Mouse (Mus musculus) testis, postnatal 14 days (tissue): ENCODE results near the gene Nectin4.

Experiments
- DNase-seq: peaks from one replicate; pipeline ENCODE4 v3.0.0; 2021; ENCODE audit warnings: low spot score

The Nectin4 gene

DNA sequence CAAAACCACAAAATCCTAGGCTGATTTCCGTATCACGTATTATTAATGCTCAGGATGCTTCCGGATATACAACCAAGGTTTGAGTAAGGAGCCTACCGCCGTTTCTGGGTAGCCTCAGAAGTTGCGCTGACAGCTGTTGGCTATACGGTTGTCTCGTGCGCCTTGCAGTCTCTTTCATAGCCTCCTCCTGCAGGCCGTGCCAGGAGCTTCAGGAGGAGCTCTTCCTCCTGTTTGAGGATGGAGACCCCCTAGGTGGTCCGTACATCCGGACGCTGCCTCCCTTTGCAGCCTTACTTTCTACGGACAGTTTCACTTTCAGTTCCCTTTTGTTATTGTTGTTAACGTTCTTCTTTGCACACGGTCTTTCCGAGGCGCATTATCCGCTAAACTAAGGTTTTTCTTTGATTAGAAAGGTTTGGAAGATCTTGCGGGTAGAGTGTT lies 42.1 kb downstream of the Nectin4 start:
- peak; percentile 49 for DNase-seq

DNA sequence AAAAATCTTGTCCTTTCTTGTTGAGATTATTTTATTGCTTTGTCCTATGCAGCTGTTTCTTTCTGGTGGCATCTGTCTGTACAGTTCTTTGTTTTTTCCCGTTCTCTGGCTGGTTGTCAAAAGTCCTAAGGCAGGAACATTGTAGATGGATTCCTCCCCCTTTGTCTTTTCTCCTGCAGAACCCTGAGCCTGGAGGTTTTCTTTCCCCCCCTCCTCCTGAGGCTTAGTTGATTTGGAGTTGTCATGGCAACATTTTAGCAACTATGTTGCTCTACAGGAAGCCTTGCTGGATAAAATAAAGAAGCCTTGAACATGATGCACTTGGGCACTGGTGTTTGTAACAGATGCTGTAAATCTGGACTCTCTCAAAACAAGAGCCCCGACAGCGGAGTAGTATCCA lies 42.5 kb downstream of the Nectin4 start:
- peak; percentile 81 for DNase-seq

DNA sequence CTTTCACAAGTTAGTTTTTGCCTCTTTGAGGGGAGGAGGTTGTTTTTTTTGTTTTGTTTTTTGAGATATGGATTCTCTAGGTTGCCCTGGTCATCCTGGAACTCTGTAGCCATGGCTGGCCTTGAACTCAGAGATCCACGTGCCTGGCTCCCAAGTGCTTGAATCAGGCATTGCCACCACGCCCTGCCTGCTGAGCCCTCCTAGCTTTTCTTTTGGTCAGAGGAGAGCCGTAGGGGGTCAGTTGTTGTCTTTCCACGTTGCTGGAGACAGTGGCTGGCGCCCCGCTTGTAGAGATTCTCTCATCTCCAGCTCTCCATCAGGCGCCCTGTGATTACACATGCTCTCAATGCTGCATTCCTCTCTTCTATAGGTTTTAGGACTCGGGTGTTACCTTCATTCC lies 43.7 kb downstream of the Nectin4 start:
- DNase-seq, result no peak

DNA sequence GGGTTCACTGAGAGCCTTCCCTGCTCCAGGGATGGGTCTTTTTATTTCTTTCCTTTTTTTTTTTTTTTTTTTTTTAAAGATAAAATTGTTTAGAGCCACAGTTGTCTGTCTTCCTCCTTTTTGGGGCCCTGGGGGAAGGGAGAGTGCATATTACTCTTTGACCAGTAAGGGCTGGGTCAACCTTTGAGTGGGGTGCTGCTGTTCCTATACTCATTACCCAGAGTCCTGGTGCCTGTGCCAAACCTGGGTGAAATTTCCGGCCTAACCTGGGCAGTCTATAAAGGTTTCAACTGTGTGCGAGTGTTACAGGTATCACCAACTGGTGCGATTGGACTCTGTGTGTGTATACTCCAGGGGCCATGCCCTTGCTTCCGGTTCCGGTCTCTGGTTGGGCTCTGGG lies 48.8 kb downstream of the Nectin4 start, which contains the start of gene Tstd1:
Gene Tstd1, plus strand, starts transcription at position 213 of the 400 bp plus-strand sequence.
- DNase-seq, result no peak

DNA sequence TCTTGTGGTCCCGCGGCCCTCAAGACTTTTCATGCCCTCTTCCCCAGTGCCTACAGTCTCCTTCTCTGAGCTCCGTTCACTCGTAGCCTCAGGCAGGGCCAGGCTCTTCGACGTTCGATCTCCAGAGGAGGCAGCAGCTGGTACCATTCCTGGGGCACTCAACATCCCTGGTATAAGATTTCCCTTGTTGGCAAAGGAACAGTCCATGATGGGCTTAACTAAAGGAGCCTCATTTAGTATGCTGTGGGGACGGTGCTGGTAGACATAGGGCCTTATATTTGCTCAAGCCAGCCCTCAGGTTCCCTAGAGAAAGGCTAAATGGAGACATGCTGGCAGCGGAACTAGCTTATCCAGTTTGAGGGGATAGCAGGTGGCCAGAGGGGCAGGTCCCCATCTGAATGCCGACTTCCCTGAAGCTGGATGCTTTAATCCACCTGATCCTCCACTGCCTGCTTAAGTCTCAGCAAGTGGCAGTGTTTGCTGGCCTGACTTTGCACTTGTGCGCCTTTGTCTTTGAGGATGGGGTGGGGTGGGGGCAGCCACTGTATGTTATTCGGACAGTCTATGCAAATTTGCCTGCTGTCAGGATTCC lies 49.5 kb downstream of the Nectin4 start:
- no peak for DNase-seq

DNA sequence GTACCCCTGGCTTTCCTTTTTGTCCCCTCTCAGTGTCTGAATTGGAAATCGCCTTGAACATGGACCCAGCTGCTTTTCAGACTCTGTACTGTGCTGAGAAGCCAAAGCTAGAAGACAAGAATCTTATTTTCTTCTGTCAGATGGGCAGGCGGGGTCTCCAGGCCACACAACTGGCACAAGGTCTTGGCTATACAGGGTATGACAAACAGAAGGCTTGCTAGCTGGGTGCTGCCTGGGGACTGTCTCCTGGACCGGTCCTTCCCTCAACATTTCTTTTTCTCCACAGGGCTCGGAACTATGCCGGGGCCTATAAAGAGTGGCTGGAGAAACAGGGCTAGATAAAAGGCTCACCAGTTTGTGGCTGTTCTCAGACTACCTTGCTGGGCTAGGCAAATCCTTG lies 50.0 kb downstream of the Nectin4 start:
- DNase-seq, result no peak

DNA sequence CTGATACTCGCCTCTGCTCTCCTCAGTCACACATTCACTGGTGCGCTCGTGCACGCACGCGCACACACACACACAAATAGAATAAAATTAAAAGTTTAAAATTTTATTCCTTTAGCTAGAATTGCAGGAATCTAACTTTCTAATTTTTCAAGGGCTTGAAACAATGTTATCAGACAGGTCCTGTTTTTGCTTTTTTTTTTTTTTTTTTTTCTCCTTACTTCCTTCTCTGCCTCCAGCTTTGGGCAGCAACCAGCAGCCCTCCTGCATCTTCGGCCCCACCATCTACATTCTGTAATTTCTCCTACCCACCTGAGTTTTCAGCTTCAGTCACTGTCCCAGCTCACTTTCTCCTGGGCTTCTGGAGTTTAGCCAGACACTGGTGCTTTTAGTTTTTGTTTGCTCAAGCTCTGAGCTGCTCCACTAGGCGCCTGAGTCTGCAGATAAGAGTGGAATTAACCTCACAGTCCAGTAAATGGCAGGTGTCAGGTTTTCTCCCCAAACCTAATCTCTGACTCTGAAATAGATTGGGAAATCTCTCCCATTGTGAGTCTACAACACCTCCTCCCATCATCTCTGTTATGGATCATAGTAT lies 52.7 kb downstream of the Nectin4 start:
- DNase-seq, result no peak

DNA sequence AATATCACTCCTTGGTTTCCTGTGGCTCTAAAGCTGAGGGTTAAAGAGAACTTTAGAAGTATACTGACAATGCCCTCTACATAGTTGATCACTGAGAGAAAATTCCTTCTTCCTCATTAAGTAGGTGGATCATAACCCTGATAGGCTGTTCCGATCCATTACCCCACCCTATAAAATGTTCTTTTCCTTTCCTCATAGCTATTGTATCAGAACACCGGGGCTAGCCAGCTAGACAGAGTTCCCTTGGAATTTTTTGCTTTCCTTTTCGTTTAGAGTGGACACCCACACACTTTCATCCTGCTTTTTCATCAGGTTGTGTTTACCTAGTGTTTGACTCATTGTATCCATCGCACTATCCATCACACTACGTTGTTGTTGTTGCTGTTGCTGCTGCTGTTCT lies 54.7 kb downstream of the Nectin4 start:
- no peak for DNase-seq

DNA sequence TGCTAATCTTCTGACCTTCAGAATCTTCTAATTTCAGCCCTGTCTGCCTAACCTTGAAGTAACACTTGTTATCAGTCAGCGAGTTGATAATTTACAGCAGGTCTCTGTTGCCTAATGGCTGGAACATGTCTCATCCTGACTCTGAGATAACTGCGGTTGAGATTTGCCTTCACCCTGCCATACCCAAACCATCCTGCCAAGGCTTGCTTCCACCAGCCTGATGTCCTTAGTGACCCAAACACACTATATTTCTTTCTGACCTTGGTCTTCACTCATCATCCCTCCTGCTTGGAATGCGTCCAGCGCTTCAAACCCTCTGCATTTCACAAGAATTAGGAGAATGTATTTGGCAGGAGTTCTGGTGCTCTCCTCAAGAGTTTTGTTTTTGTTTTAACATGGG lies 55.2 kb downstream of the Nectin4 start:
- peak; percentile 75 for DNase-seq

DNA sequence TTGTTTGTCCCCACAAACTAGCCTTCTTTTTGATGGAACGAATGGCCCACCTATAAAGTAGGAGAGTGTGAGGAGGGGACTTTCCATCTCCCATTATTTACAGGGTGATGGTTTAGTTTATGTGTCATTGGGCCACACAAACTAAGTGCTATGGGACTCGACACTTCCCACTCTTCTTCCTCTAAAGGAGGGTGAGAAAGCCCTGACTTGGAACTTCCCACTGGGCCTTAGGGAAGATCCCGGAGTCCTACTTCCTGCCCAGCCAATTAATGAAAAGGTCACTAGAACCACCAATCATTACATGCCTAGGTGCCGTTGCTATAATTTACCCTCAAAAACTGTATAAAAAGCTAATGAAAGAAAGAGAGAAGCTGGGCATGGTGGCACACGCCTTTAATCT lies 62.3 kb downstream of the Nectin4 start:
- DNase-seq, result no peak

DNA sequence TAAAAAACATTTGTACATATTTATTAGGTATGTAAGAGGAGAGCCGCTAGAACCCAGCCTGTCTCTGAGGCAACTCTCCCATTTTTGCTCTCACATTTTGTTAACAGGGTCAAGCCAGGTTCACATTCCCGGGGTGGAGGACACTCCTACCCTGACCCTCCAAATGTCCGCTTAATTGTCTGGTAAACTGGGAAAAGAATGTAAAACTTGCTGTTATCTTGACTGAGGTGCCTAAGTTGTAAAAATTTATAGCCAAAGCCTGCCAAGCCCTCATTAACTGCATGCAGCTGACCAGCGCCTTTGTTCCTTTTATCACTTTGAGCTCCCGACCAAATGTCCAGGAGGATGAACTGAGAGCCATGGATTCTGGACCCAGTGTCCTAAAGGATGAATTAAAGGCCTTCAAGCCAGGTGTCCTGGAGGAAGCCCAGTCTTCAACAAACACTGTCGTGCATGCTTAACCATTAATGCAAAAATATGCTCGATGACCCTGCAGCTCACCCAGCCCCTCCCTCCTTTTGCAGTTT lies 65.5 kb downstream of the Nectin4 start:
- DNase-seq, result no peak

DNA sequence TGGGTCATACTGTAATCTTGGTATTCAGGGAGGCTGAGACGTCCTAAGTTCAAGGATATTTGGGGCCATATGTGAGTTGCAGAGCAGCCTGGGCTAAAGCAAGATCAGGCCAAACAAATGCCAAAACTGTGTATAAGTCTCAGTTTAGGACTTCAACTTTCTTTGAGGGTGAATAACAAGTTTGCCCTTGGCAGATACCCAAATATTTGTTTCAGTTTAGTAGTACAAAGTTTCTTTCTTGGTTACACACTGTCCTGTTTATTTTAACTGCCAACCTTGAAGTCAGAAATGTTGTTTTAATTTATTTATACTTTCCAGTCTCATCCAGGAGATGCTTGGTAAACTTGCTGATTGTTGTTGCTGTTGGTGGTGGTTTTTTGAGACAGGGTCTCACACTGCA lies 66.1 kb downstream of the Nectin4 start:
- no peak for DNase-seq

DNA sequence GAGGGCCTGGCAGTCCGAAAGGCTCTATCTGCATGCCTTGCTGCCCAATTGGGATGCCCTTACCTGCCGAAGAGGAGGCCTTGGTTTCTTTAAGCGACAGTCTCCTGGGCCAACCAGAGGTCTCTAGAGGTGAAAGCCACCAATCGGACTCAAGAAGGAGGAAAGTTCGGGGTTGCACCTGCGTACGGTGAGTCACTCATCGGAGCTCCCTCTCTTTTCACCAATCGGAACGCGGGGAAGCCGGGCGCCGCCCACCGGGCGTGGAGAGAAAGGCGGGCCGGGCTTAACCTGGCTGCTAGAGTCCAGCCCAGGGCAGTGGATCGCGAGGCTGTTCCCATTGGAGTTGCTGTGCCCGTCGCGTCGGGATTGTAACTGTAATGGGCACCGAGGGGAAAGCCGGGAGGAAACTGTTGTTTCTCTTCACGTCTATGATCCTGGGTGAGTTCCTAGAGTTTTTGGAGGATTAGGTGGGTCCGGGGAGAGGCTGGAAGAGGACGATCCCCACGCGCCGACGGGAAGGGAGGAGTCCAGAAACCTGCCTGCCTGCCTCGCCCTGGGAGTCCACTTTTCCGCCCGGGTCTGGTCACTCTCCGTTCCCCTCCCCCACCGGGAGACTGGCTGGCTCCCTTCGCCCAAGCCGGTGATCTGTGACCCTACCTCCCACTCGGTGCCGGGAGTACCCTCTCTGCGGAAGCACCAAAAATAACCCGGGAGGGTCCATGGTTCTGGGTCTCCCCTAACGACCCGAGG lies 67.5 kb downstream of the Nectin4 start, which contains the start of gene F11r:
Gene F11r, plus strand, starts transcription at position 272 of the 750 bp plus-strand sequence.
- DNase-seq, result peak; percentile 89
